Mouse (Mus musculus): ENCODE results near the gene Nagpa.
"Not testable (repeated sequence)": the region's sequence is repeated elsewhere in the genome, so short reads cannot be mapped to it uniquely, and the experiment has no call there.

Nagpa gene

GRCm38 (mm10) chr16:5203668-5204433 lies at the start of gene Nagpa:
Nagpa (minus strand) TSS chr16:5204012.
- peak; percentile 87 for DNase-seq

GRCm38 (mm10) chr16:5252260-5252659 lies 48.4 kb upstream of the Nagpa start:
- no peak for DNase-seq

DNA sequence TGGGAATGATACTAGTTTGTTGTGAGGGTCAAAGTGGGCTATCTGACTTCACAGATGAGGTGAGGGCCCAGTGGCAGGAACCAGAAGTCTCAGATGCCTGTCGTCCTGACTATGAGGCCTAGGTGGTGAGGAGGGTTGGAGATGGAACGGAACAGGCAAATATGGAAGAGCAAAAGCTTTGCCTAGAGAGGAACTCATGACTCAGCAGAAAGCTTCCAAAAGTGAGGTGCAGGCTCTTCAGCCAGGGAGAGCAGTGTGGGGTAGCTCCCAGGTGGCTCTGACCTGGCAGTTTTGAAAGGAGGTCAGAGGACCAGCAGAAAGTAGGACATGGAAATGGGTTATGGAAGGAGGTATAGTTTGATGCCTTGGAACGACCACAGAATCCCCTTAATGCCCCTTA lies 47.1 kb upstream of the Nagpa start:
- DNase-seq, result no peak

DNA sequence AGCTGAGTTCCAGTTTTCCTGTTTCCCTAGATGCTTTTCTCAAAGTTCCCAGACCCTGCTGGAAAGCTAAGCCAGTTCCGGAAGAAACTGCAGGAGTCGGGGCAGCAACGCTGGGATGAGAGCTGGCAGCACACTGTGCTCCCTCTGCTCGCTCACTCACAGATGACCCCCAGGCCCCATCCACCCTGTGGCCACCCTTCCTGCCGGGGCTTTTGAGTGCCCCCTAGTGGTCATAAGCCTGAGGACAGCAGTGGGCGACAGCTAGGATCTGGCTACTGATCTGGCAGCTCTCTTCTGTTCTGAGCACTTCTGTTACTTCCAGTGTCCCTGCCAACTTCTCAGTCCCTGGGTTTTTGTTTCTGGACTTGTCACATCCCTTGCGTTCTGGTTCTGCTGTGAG lies 40.6 kb upstream of the Nagpa start:
- DNase-seq, result peak; percentile 42

DNA sequence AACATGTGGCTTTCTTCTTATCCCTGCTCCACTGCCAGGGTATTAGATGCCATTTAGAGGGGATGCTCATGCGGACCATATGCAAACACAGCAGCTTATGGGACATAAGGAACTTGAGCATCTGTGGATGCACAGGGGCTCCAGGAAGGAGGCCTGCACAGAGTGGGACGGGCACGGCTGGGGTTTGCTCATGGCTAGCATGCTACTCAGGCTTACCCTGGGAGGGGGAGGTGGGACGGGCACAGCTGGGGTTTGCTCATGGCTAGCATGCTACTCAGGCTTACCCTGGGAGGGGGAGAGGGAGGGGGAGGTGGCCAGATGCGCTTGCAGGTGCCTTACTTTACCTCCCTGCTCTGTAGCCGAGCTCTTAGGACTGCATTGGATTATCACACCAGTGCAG lies 39.1 kb upstream of the Nagpa start:
- DNase-seq, result no peak

- DNase-seq, result no peak
Measured at GRCm38 (mm10) chr16:5242355-5242754, 38.5 kb upstream of the Nagpa start.

- DNase-seq, result peak; percentile 94
Measured at GRCm38 (mm10) chr16:5233418-5234313, 29.9 kb upstream of the Nagpa start, which contains the start of gene Alg1. Alg1 (plus strand) TSS chr16:5233621.

DNA sequence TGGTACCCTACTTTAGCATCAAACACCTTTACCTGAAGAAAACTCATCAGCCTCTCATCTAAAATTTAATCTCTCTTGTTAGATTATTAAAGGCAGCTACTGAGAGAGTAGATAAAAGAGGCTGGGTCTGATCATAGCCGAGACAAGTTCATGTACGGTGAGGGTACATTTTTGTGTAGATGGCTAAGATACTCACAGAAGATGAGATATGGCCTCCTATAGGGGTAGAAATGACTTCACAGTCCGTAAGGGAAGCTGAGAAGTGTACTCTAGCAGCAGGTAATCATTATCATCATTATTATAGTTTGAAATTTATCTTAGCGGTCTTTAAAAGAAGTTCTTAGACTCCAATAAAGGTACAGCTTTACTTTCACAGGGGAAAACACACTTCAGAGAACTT lies 29.2 kb upstream of the Nagpa start:
- DNase-seq, result no peak

GRCm38 (mm10) chr16:5228103-5228502 lies 24.3 kb upstream of the Nagpa start:
- DNase-seq, result not testable (repeated sequence)

- DNase-seq, result not testable (repeated sequence)
Measured at GRCm38 (mm10) chr16:5227501-5227900, 23.7 kb upstream of the Nagpa start.

- not testable (repeated sequence) for DNase-seq
Measured at GRCm38 (mm10) chr16:5226534-5226933, 22.7 kb upstream of the Nagpa start.

DNA sequence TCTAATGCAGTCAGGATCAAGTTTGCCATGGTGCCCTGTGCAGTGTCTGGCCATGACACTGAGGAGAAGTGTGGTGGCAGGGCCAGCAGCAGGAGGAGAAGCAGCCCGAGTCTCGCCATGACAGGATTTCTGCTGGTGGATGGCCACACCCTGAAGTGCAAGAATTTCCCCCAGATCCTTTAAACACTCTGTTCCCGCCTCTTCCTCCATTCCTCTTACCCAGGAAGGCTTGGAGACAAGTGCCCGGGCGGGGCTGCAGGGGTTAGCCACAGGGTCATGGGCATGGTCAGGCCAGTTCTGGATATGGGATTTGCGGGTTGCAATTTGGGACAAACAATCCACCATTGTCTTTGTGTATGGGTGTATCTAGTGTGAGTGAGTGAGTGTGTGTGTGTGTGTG lies 18.3 kb upstream of the Nagpa start, which contains the start of gene AU021092:
Gene AU021092, minus strand, starts transcription at position 160 of the 400 bp plus-strand sequence.
- no peak for DNase-seq

GRCm38 (mm10) chr16:5221403-5221802 lies 17.6 kb upstream of the Nagpa start:
- no peak for DNase-seq

DNA sequence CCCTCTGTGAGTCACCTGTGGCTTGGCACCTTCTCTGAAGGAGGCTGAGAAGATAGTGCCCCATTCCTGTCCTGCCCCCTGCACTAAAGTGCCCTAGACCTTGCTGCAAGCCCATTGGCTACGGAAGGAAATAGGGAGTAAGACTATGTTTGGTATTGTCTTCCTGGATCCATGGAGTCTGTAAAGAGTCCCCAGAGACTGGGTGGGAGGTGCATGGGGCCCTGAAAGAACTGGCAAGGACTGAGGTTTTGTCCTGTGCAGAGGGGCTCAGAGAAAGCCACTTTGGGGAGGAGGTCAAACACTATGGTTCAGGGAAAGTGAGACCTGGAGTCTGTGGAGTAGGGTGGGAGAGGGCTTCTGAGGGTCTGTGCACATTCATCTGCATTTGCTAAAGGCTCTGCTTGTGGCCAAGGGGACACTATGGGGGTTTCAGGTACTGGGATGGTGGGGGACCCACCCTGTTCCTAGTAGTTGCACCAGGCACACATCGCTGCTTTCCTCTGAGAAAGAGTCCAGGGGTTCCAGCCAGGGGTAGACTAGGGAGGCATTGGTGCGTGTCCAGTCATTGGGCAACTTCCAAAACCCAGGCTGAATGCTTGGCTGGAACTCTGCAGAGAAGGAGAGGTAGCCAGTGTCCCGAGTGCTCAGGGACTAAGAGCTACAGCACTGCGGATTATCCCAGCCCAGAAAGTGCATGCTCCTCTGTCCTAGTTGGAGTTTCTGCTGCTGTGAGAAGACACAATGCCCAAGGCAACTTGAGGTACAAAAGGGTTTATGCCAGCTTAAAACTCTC lies 13.7 kb upstream of the Nagpa start:
- DNase-seq, result no peak

DNA sequence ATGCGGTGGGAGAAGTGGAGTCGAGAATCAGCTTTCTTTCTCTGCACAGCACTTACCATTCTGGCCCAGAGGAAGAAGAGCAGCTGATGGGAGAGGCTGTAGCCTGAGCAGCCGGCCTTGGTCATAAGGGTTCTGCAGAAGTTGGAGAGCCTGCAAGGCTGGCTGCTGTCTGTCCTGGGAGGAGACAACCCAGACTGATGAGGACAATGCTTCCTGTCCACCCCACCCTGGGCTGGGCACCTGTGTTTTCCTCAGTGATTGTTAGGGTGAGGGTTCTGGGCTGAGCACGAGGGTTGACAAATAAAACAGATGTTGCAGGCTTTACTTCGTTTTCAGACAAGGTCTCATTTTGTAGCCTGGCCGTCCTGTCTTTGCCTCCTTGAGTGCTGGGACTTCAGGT lies 12.9 kb upstream of the Nagpa start:
- DNase-seq, result no peak

- no peak for DNase-seq
Measured at GRCm38 (mm10) chr16:5214126-5214525, 10.3 kb upstream of the Nagpa start.

- DNase-seq, result no peak
Measured at GRCm38 (mm10) chr16:5212150-5212549, 8.3 kb upstream of the Nagpa start.

DNA sequence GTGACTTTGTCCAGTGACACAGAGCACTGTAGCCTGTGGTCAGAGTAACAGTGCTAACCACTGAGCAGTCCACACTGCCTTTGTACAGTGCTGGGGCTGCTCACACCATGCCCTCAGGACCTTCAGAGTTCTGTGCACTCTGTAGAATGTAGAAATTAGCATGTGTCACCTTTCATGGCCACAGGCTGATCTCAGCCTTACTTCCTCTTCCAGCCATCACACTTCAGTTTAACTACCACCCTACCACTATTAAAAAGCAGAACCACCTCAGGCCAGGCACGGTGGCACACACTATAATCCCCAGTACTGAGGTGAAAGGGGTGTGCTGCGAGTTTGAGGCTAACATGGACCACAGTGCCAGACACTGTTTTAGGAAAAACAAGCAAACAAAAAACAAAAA lies 6.6 kb upstream of the Nagpa start:
- no peak for DNase-seq

DNA sequence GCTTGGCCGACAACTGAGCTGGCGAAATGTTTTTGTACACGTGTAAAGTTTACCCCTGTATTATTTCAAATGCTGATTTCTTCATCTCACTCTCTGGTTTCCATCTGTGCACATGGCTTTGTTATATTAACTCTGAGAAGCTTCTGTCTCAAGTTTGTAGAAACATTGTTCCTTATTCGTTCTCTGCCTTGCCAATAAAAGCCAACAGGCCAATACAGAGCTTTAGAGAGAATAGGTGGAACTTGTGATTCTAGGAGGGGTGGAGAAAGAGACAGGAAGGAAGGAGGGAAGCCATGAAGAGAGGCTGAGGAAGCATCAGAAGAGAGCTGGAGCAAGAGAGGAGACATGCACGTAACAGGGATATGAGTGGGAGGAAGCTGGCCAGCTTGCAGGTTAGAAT lies 2.2 kb upstream of the Nagpa start:
- peak; percentile 34 for DNase-seq

- DNase-seq, result no peak
Measured at GRCm38 (mm10) chr16:5205431-5205970, 1.7 kb upstream of the Nagpa start.

- DNase-seq, result no peak
Measured at GRCm38 (mm10) chr16:5203200-5203599, 612 bp downstream of the Nagpa start.

- peak; percentile 23 for DNase-seq
Measured at GRCm38 (mm10) chr16:5202681-5203080, 1.1 kb downstream of the Nagpa start.

DNA sequence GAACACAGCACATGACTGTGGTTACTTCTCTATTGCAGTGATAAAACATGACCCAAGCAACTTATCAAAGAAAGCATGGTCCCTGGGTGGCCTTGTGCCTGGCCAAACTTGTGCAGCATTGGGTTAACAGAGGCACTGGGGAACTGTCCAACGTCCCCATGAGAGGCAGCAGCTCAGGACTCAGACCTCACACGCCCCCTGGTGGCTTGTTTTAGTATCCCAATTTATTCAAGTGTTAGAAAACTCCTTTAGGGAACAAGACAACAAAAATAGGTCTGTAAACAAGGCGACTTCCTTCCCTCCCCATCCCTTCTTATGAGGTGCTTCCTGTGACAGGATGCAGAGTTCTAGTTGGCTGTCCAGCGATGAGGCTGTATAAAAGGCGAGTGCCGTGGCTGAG lies 8.7 kb downstream of the Nagpa start:
- peak; percentile 49 for DNase-seq
